Comparison of ENCODE assay signal across 7 mouse cellular contexts in the genomic region with DNA sequence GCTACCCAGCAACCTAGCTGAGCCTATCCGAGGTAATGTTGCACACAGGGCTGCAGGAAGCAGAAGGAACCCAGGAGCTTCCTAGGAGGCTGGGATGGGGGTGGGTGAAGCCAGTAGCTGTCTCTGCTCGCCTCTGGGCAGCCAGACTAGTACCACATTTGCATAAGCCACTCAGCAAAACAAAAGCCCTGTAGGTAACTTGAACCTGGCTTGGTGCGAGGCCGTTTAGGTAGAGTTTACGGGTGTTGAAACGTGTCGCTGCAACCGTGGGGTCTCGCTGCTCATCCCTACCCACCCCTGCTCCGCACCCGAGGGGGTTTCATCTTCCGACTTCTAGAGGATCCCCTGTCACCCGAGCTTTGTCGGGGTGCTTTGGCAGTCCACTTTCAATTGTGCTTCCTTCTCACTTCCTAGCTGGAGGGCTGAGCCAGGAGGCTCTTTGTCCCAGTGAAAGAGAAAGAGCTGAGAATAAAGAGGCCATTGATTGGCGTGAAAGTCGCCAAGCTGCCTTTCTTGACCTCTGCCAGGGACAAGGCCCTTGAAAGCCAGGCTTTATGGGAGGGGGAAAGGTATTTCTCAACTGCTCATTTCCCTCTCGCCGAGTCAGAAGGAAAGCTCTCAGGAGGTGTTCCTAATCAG. TPM values are rescaled to one million over a fixed set of nuclear protein-coding genes. Genes with fewer than 3 reads are reported as not detected.
DNase-seq lines count a peak whose midpoint lies in the region; ATAC-seq and TF ChIP-seq lines count a peak whose summit lies in the region.

No protein-coding gene starts in this region.

- H3K27ac ChIP-seq in embryonic facial prominence, embryonic 13.5 days = no peak overlapping the region
- peak overlapping the region; percentile 60 for H3K27ac ChIP-seq in limb, embryonic 12.5 days
- no peak overlapping the region for H3K27ac ChIP-seq in midbrain, postnatal 0 days (ENCODE audit: low read depth, low read length)

- TF ChIP-seq CTCF in midbrain, postnatal 0 days (IDR thresholded peaks at IDR 0.05) = no peak

- peaks cover 20% of the 10 kb centered on the region for H3K4me1 ChIP-seq in embryonic facial prominence, embryonic 13.5 days
- H3K4me1 ChIP-seq in limb, embryonic 12.5 days (replicated peaks) = peaks cover 41% of the 10 kb centered on the region
- H3K4me1 ChIP-seq in midbrain, postnatal 0 days (ENCODE audit: insufficient read depth, low read length) = no peaks in the 10 kb centered on the region; the same call in 1 of the 2 replicates

- no peaks in the 10 kb centered on the region for H3K9me3 ChIP-seq in embryonic facial prominence, embryonic 13.5 days
- no peaks in the 10 kb centered on the region for H3K9me3 ChIP-seq in limb, embryonic 12.5 days
- H3K9me3 ChIP-seq in midbrain, postnatal 0 days (ENCODE audit: low read length) = no peaks in the 10 kb centered on the region

- no peak overlapping the region; the same call in 1 of the 2 replicates for H3K9ac ChIP-seq in embryonic facial prominence, embryonic 13.5 days
- H3K9ac ChIP-seq in limb, embryonic 12.5 days (replicated peaks) = peak overlapping the region; percentile 37; the same call in 1 of the 2 replicates
- no peak overlapping the region for H3K9ac ChIP-seq in midbrain, postnatal 0 days (replicated peaks; ENCODE audit: low read length, poor library complexity, severe bottlenecking)

- no peaks in the 10 kb centered on the region for H3K36me3 ChIP-seq in embryonic facial prominence, embryonic 13.5 days
- H3K36me3 ChIP-seq in limb, embryonic 12.5 days = no peaks in the 10 kb centered on the region
- H3K36me3 ChIP-seq in midbrain, postnatal 0 days (ENCODE audit: insufficient read depth, low read length) = no peaks in the 10 kb centered on the region

- peak overlapping the region; percentile 47 for H3K4me2 ChIP-seq in embryonic facial prominence, embryonic 13.5 days
- peak overlapping the region; percentile 49 for H3K4me2 ChIP-seq in limb, embryonic 12.5 days
- H3K4me2 ChIP-seq in midbrain, postnatal 0 days (ENCODE audit: low read depth, low read length, poor library complexity, severe bottlenecking) = peak overlapping the region; percentile 26; the same call in 1 of the 2 replicates

- DNase-seq in adipocyte (ENCODE audit: low spot score) = peak; percentile 59
- DNase-seq in midbrain, postnatal 0 days (ENCODE audit: low spot score) = no peak
- DNase-seq in adrenal gland, adult 8-10 months = no peak
- DNase-seq in kidney, postnatal 25 days = no peak
- no peak for DNase-seq in ovary, adult 18-20 months (ENCODE audit: low spot score)

- peak overlapping the region; percentile 14; the same call in 1 of the 2 replicates for H3K4me3 ChIP-seq in embryonic facial prominence, embryonic 13.5 days
- H3K4me3 ChIP-seq in limb, embryonic 12.5 days (replicated peaks) = no peak overlapping the region; the same call in 1 of the 2 replicates
- H3K4me3 ChIP-seq in midbrain, postnatal 0 days (ENCODE audit: low read depth, low read length) = no peak overlapping the region

- H3K27me3 ChIP-seq in embryonic facial prominence, embryonic 13.5 days = peaks cover 21% of the 10 kb centered on the region
- peaks cover 8% of the 10 kb centered on the region for H3K27me3 ChIP-seq in limb, embryonic 12.5 days
- peaks cover 6% of the 10 kb centered on the region; the same call in 1 of the 2 replicates for H3K27me3 ChIP-seq in midbrain, postnatal 0 days (ENCODE audit: insufficient read depth, low read length)

- no peak for ATAC-seq in embryonic facial prominence, embryonic 13.5 days (ENCODE audit: insufficient number of reproducible peaks, insufficient read depth, low FRiP score, low TSS enrichment, low read depth)
- no peak for ATAC-seq in limb, embryonic 12.5 days (ENCODE audit: insufficient number of reproducible peaks, insufficient read depth, low FRiP score, low TSS enrichment, low read depth)
- ATAC-seq in midbrain, postnatal 0 days (ENCODE audit: low FRiP score) = no peak

- 4% methylated on average over 18 of the region's 18 CpGs for WGBS in embryonic facial prominence, embryonic 13.5 days
- WGBS in limb, embryonic 12.5 days = 5% methylated on average over 18 of the region's 18 CpGs
- 10% methylated on average over 18 of the region's 18 CpGs for WGBS in midbrain, postnatal 0 days

RNA-seq across cellular contexts. Expression of a gene that starts 48.3 kb away (rescaled TPM):
- 22.0 and 27.6 TPM in 2 replicates for polyA plus RNA-seq in embryonic facial prominence, embryonic 13.5 days (2015; fragmentation: Nextera tagmentation; extraction: Ambion mirVana)
- polyA plus RNA-seq in limb, embryonic 12.5 days (2016; fragmentation: Nextera tagmentation; extraction: Ambion mirVana) = 21.7 and 24.7 TPM in 2 replicates
- 36.0 and 42.1 TPM in 2 replicates for total RNA-seq in midbrain, postnatal 0 days (2014; rRNA removed)
- 20.9 and 29.6 TPM in 2 replicates for polyA plus RNA-seq in midbrain, postnatal 0 days (2015; fragmentation: Nextera tagmentation; extraction: Ambion mirVana)
- 10 to 100 TPM; 22.0 to 31.9 (median 28.6) TPM for total RNA-seq in adrenal gland, adult 8-10 months (2022)
